Comparison of ENCODE assay signal across 17 mouse cellular contexts in the genomic region with DNA sequence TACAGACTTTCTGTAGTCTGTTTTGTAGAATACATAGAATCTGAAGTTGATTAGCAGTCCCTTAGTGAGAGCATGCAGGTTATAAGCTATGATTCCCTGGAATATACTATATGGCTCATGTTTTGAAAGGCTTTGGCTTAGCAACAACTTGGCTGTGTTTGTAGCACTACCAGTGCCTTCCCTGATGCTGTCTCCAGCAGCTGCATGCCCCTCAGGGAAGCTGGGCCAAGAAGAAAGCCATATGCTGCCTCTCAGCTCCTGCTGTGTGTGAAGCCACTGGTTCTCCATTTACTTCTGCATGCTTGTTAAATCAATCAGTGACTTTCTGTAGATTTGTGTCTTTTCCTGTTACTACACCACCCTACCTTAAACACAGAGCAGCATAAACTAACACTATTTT.
DNase-seq lines count a peak whose midpoint lies in the region; ATAC-seq and TF ChIP-seq lines count a peak whose summit lies in the region.
"Had no signal": no experiment of that assay in that cellular context is flagged by ENCODE, and none has a peak within 500 bp of the region (broad histone marks: within the 10 kb centered on the region; RNA-seq: fewer than 3 reads in every experiment).

No protein-coding gene starts in this region.

- no peaks in the 10 kb centered on the region for H3K27me3 ChIP-seq in forebrain, embryonic 14.5 days (replicated peaks; ENCODE audit: control insufficient read depth, insufficient read depth, low read length)
- H3K27me3 ChIP-seq in forebrain, embryonic 13.5 days, result no peaks in the 10 kb centered on the region
- no peaks in the 10 kb centered on the region for H3K27me3 ChIP-seq in lung, embryonic 14.5 days (ENCODE audit: insufficient read depth, low read length)
- H3K27me3 ChIP-seq: embryonic facial prominence, embryonic 13.5 days; limb, embryonic 13.5 days had no signal

- no peak overlapping the region for H3K9ac ChIP-seq in forebrain, embryonic 14.5 days (ENCODE audit: low read length)
- H3K9ac ChIP-seq in forebrain, embryonic 13.5 days, result no peak overlapping the region
- H3K9ac ChIP-seq in lung, embryonic 14.5 days, result no peak overlapping the region
- H3K9ac ChIP-seq: embryonic facial prominence, embryonic 13.5 days; limb, embryonic 13.5 days had no signal

- H3K4me3 ChIP-seq in forebrain, embryonic 14.5 days (ENCODE audit: low read depth, low read length), result no peak overlapping the region
- no peak overlapping the region for H3K4me3 ChIP-seq in forebrain, embryonic 13.5 days
- H3K4me3 ChIP-seq in lung, embryonic 14.5 days (ENCODE audit: low read depth, low read length), result no peak overlapping the region
- H3K4me3 ChIP-seq: embryonic facial prominence, embryonic 13.5 days; hindbrain, embryonic 10.5 days; limb, embryonic 13.5 days; myocyte had no signal

- no peaks in the 10 kb centered on the region for H3K9me3 ChIP-seq in forebrain, embryonic 14.5 days (replicated peaks; ENCODE audit: control insufficient read depth, low read length)
- no peaks in the 10 kb centered on the region for H3K9me3 ChIP-seq in forebrain, embryonic 13.5 days (replicated peaks)
- H3K9me3 ChIP-seq in lung, embryonic 14.5 days (ENCODE audit: low read depth, low read length), result no peaks in the 10 kb centered on the region
- H3K9me3 ChIP-seq: embryonic facial prominence, embryonic 13.5 days; hindbrain, embryonic 10.5 days; limb, embryonic 13.5 days had no signal

- no peaks in the 10 kb centered on the region for H3K36me3 ChIP-seq in forebrain, embryonic 14.5 days (ENCODE audit: control insufficient read depth, insufficient read depth, low read length)
- no peaks in the 10 kb centered on the region for H3K36me3 ChIP-seq in forebrain, embryonic 13.5 days (ENCODE audit: poor library complexity, severe bottlenecking)
- no peaks in the 10 kb centered on the region for H3K36me3 ChIP-seq in lung, embryonic 14.5 days (ENCODE audit: insufficient read depth)
- H3K36me3 ChIP-seq: embryonic facial prominence, embryonic 13.5 days; hindbrain, embryonic 10.5 days; limb, embryonic 13.5 days had no signal

- no peaks in the 10 kb centered on the region for H3K4me1 ChIP-seq in forebrain, embryonic 14.5 days (ENCODE audit: control insufficient read depth, insufficient read depth, low read length)
- H3K4me1 ChIP-seq in forebrain, embryonic 13.5 days, result peaks cover 5% of the 10 kb centered on the region
- H3K4me1 ChIP-seq in lung, embryonic 14.5 days (ENCODE audit: insufficient read depth), result no peaks in the 10 kb centered on the region
- H3K4me1 ChIP-seq: embryonic facial prominence, embryonic 13.5 days; hindbrain, embryonic 10.5 days; limb, embryonic 13.5 days had no signal

- H3K4me2 ChIP-seq in forebrain, embryonic 14.5 days (ENCODE audit: low read length), result no peak overlapping the region
- no peak overlapping the region for H3K4me2 ChIP-seq in forebrain, embryonic 13.5 days
- H3K4me2 ChIP-seq in lung, embryonic 14.5 days, result no peak overlapping the region
- H3K4me2 ChIP-seq: embryonic facial prominence, embryonic 13.5 days; limb, embryonic 13.5 days; midbrain, embryonic 11.5 days had no signal

- peak; percentile 17 for DNase-seq in forebrain, embryonic 14.5 days (ENCODE audit: low spot score)
- DNase-seq in lung, embryonic 14.5 days, result peak; percentile 5
- no peak for DNase-seq in lung, postnatal 10 days
- DNase-seq in cerebellum, adult 8-10 months, result peak; percentile 62
- peak; percentile 52 for DNase-seq in retina, postnatal 1 day
- no peak for DNase-seq in testis, postnatal 14 days (ENCODE audit: low spot score)
- DNase-seq in thymus, postnatal 25 days, result no peak
- DNase-seq: gastrocnemius, postnatal 14 days; lung, postnatal 36 days had no signal

- H3K27ac ChIP-seq in forebrain, embryonic 14.5 days (ENCODE audit: low read depth, low read length), result no peak overlapping the region
- H3K27ac ChIP-seq in forebrain, embryonic 13.5 days, result no peak overlapping the region
- no peak overlapping the region for H3K27ac ChIP-seq in lung, embryonic 14.5 days (ENCODE audit: low read depth)
- H3K27ac ChIP-seq: embryonic facial prominence, embryonic 13.5 days; hindbrain, embryonic 10.5 days; kidney, postnatal 0 days; limb, embryonic 13.5 days had no signal

- ATAC-seq in forebrain, embryonic 14.5 days, result no peak
- no peak for ATAC-seq in forebrain, embryonic 13.5 days
- no peak for ATAC-seq in lung, embryonic 14.5 days (ENCODE audit: insufficient read depth)
- ATAC-seq: intestine, postnatal 0 days had no signal

- TF ChIP-seq CTCF in lung, embryonic 14.5 days (IDR thresholded peaks at IDR 0.05; ENCODE audit: low read depth), result no peak

Comparison
In these comparisons a context has a peak if more than half of its experiments do, and no peak if none do; other contexts are left out.
1. DNase-seq: peak in forebrain, embryonic 14.5 days (single experiment), lung, embryonic 14.5 days (single experiment), cerebellum, adult 8-10 months (single experiment) and retina, postnatal 1 day (single experiment); none in lung, postnatal 10 days (single experiment), testis, postnatal 14 days (single experiment) and thymus, postnatal 25 days (single experiment).